Mouse (Mus musculus): ENCODE measurements at regions not wholly inside any gene's neighbourhood (a gene's known extent, or its start where the extent isn't known, plus 50 kb on each side); places are given as distances from the start of the nearest gene placed in this dataset.

DNA sequence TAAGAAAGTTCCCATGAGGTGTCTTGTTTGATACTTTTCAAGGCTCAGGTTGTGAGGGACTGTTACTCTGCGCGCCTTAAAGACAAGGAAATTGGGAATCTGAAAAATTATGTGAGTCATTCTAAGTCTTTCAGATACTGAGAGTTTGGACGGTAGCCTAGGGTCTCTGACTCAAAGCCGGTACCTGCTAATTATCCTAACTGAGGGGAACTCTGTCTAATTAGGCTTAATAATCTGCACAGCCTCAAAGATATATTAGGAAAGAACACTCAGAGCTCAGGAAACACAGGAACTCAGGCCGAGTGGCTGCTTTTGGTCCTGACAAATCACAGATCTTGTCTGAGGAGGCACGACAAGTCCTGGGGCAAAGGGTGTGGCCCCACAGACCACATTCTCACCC lies 295.7 kb downstream of the Lmo4 start:
- H3K9me3 ChIP-seq (ENCODE audit: control insufficient read depth, low read length) = no peaks in the 10 kb centered on the region
- no peak for ATAC-seq (ENCODE audit: insufficient number of reproducible peaks, insufficient read depth, low FRiP score, low read depth)
- H3K27me3 ChIP-seq (ENCODE audit: control insufficient read depth, insufficient read depth, low read length) = no peaks in the 10 kb centered on the region
- H3K27ac ChIP-seq (replicated peaks in 1 of 2; ENCODE audit: control insufficient read depth in 1 of 2, insufficient read depth in 1 of 2, low read depth in 2 of 2, low read length in 2 of 2) = no peak overlapping the region
- H3K36me3 ChIP-seq (ENCODE audit: control insufficient read depth, insufficient read depth, low read length) = no peaks in the 10 kb centered on the region
- H3K4me1 ChIP-seq (ENCODE audit: control insufficient read depth in 2 of 2, insufficient read depth in 2 of 2, low read length in 2 of 2) = peaks cover 2 to 3% of the 10 kb centered on the region in 2 experiments; a peak in 3 of 4 replicates
- 52% methylated on average over 6 of the region's 6 CpGs for WGBS
- no peak overlapping the region for H3K4me3 ChIP-seq (ENCODE audit: control insufficient read depth in 1 of 2, insufficient read depth in 1 of 2, low read depth in 1 of 2, low read length in 2 of 2)
- H3K9ac ChIP-seq (ENCODE audit: low read length) = no peak overlapping the region
- H3K4me2 ChIP-seq (ENCODE audit: low read length) = no peak overlapping the region

- Histone ChIP-seq H3K27me3 (ENCODE audit: control insufficient read depth, insufficient read depth, low read length) (no peaks in the 10 kb centered on the region), H3K9me3 (ENCODE audit: control insufficient read depth, low read length) (no peaks in the 10 kb centered on the region), H3K9ac (ENCODE audit: low read length) (no peak overlapping the region), H3K36me3 (ENCODE audit: control insufficient read depth, insufficient read depth, low read length) (no peaks in the 10 kb centered on the region), H3K27ac (replicated peaks in 1 of 2; ENCODE audit: control insufficient read depth in 1 of 2, insufficient read depth in 1 of 2, low read depth in 2 of 2, low read length in 2 of 2) (no peak overlapping the region), H3K4me3 (ENCODE audit: control insufficient read depth in 1 of 2, insufficient read depth in 1 of 2, low read depth in 1 of 2, low read length in 2 of 2) (no peak overlapping the region), H3K4me2 (ENCODE audit: low read length) (no peak overlapping the region), H3K4me1 (ENCODE audit: control insufficient read depth in 2 of 2, insufficient read depth in 2 of 2, low read length in 2 of 2) (no peaks in the 10 kb centered on the region)
- no peak for ATAC-seq (ENCODE audit: insufficient number of reproducible peaks, insufficient read depth, low FRiP score, low read depth)
- WGBS = 74% methylated on average over 2 of the region's 2 CpGs
Observed at GRCm38 (mm10) chr3:143903421-143903820, 301.6 kb downstream of the Lmo4 start.

- Histone ChIP-seq H3K4me1 (ENCODE audit: control insufficient read depth in 2 of 2, insufficient read depth in 2 of 2, low read length in 2 of 2) (no peaks in the 10 kb centered on the region), H3K4me3 (ENCODE audit: control insufficient read depth in 1 of 2, insufficient read depth in 1 of 2, low read depth in 1 of 2, low read length in 2 of 2) (no peak overlapping the region)
- ATAC-seq (ENCODE audit: insufficient number of reproducible peaks, insufficient read depth, low FRiP score, low read depth) = no peak
Observed at GRCm38 (mm10) chr3:143880813-143881212, 324.2 kb downstream of the Lmo4 start.

GRCm38 (mm10) chr3:143873876-143874275 lies 331.1 kb downstream of the Lmo4 start:
- H3K27me3 ChIP-seq (ENCODE audit: control insufficient read depth, insufficient read depth, low read length) = no peaks in the 10 kb centered on the region
- no peak overlapping the region for H3K4me2 ChIP-seq (ENCODE audit: low read length)
- H3K9me3 ChIP-seq (ENCODE audit: control insufficient read depth, low read length) = no peaks in the 10 kb centered on the region
- H3K27ac ChIP-seq (replicated peaks in 1 of 2; ENCODE audit: control insufficient read depth in 1 of 2, insufficient read depth in 1 of 2, low read depth in 2 of 2, low read length in 2 of 2) = no peak overlapping the region
- H3K36me3 ChIP-seq (ENCODE audit: control insufficient read depth, insufficient read depth, low read length) = no peaks in the 10 kb centered on the region
- H3K9ac ChIP-seq (ENCODE audit: low read length) = no peak overlapping the region
- no peaks in the 10 kb centered on the region for H3K4me1 ChIP-seq (ENCODE audit: control insufficient read depth in 2 of 2, insufficient read depth in 2 of 2, low read length in 2 of 2)
- no peak for ATAC-seq (ENCODE audit: insufficient number of reproducible peaks, insufficient read depth, low FRiP score, low read depth)
- H3K4me3 ChIP-seq (ENCODE audit: control insufficient read depth in 1 of 2, insufficient read depth in 1 of 2, low read depth in 1 of 2, low read length in 2 of 2) = no peak overlapping the region
- 75% methylated on average over 3 of the region's 3 CpGs for WGBS

More at GRCm38 (mm10) chr3:143880813-143881212, 324.2 kb downstream of the Lmo4 start:
- Histone ChIP-seq H3K9ac (ENCODE audit: low read length) (no peak overlapping the region), H3K4me2 (ENCODE audit: low read length) (no peak overlapping the region), H3K9me3 (ENCODE audit: control insufficient read depth, low read length) (no peaks in the 10 kb centered on the region), H3K27me3 (ENCODE audit: control insufficient read depth, insufficient read depth, low read length) (no peaks in the 10 kb centered on the region), H3K27ac (replicated peaks in 1 of 2; ENCODE audit: control insufficient read depth in 1 of 2, insufficient read depth in 1 of 2, low read depth in 2 of 2, low read length in 2 of 2) (no peak overlapping the region), H3K36me3 (ENCODE audit: control insufficient read depth, insufficient read depth, low read length) (no peaks in the 10 kb centered on the region)
- WGBS = 77% methylated on average over 2 of the region's 2 CpGs

DNA sequence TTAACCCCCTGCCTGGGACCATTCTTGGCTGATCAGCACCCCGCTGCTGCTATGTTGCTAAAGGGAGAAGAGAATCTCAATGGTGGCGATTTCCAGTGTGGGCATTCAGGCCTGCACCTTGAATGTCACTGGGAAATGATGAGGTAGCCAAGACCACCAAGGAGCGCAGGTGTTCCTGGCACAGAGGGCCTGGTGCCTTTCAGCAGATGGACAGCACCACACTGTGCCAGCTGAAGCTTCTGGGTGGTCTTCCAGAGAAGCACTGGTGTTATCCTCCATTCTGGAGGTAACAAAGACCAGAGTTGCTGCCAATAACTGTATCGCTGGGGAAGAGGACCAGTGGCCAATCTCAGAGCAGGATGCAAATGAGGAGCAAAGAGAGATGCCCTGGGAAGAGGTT lies 338.5 kb downstream of the Lmo4 start:
- H3K9me3 ChIP-seq (ENCODE audit: control insufficient read depth, low read length) = no peaks in the 10 kb centered on the region
- no peak overlapping the region for H3K4me2 ChIP-seq (ENCODE audit: low read length)
- H3K27ac ChIP-seq (replicated peaks in 1 of 2; ENCODE audit: control insufficient read depth in 1 of 2, insufficient read depth in 1 of 2, low read depth in 2 of 2, low read length in 2 of 2) = no peak overlapping the region
- ATAC-seq (ENCODE audit: insufficient number of reproducible peaks, insufficient read depth, low FRiP score, low read depth) = no peak
- H3K4me3 ChIP-seq (ENCODE audit: control insufficient read depth in 1 of 2, insufficient read depth in 1 of 2, low read depth in 1 of 2, low read length in 2 of 2) = no peak overlapping the region
- 71% methylated on average over 4 of the region's 4 CpGs for WGBS
- no peaks in the 10 kb centered on the region for H3K27me3 ChIP-seq (ENCODE audit: control insufficient read depth, insufficient read depth, low read length)
- H3K36me3 ChIP-seq (ENCODE audit: control insufficient read depth, insufficient read depth, low read length) = no peaks in the 10 kb centered on the region
- H3K4me1 ChIP-seq (ENCODE audit: control insufficient read depth in 2 of 2, insufficient read depth in 2 of 2, low read length in 2 of 2) = peaks cover 0 to 4% of the 10 kb centered on the region in 2 experiments; a peak in 2 of 4 replicates
- no peak overlapping the region for H3K9ac ChIP-seq (ENCODE audit: low read length)

DNA sequence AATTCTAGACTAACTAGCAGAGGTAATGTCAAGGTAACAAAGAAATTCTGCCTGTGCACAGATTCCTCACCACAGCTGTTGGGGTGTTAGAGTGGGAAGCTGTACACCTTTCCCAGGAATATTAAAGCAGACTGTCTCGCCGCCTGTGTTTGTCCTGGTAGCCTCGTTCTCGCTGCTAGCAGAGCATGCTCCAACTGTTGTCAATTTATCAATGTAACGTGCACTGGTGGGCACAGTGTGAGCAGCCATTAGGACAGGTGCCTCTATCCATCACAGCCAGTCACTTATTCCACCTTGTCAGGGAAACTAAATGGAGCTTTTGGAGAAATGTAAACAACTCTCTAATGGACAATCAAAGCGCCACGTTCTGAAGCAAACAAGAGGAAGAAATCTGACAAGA lies 339.4 kb downstream of the Lmo4 start:
- H3K27me3 ChIP-seq (ENCODE audit: control insufficient read depth, insufficient read depth, low read length) = no peaks in the 10 kb centered on the region
- H3K9ac ChIP-seq (ENCODE audit: low read length) = no peak overlapping the region
- no peak overlapping the region for H3K4me3 ChIP-seq (ENCODE audit: control insufficient read depth in 1 of 2, insufficient read depth in 1 of 2, low read depth in 1 of 2, low read length in 2 of 2)
- no peak overlapping the region for H3K4me2 ChIP-seq (ENCODE audit: low read length)
- peaks cover 0 to 4% of the 10 kb centered on the region in 2 experiments; a peak in 2 of 4 replicates for H3K4me1 ChIP-seq (ENCODE audit: control insufficient read depth in 2 of 2, insufficient read depth in 2 of 2, low read length in 2 of 2)
- no peaks in the 10 kb centered on the region for H3K9me3 ChIP-seq (ENCODE audit: control insufficient read depth, low read length)
- no peak for ATAC-seq (ENCODE audit: insufficient number of reproducible peaks, insufficient read depth, low FRiP score, low read depth)
- H3K36me3 ChIP-seq (ENCODE audit: control insufficient read depth, insufficient read depth, low read length) = no peaks in the 10 kb centered on the region
- 81% methylated on average over 7 of the region's 7 CpGs for WGBS
- H3K27ac ChIP-seq (replicated peaks in 1 of 2; ENCODE audit: control insufficient read depth in 1 of 2, insufficient read depth in 1 of 2, low read depth in 2 of 2, low read length in 2 of 2) = no peak overlapping the region

GRCm38 (mm10) chr3:143864490-143864889 lies 340.5 kb downstream of the Lmo4 start:
- H3K9me3 ChIP-seq (ENCODE audit: control insufficient read depth, low read length) = no peaks in the 10 kb centered on the region
- no peak overlapping the region for H3K9ac ChIP-seq (ENCODE audit: low read length)
- ATAC-seq (ENCODE audit: insufficient number of reproducible peaks, insufficient read depth, low FRiP score, low read depth) = no peak
- no peaks in the 10 kb centered on the region for H3K27me3 ChIP-seq (ENCODE audit: control insufficient read depth, insufficient read depth, low read length)
- no peak overlapping the region for H3K4me3 ChIP-seq (ENCODE audit: control insufficient read depth in 1 of 2, insufficient read depth in 1 of 2, low read depth in 1 of 2, low read length in 2 of 2)
- WGBS = 70% methylated on average over 10 of the region's 10 CpGs
- no peak overlapping the region for H3K4me2 ChIP-seq (ENCODE audit: low read length)
- peaks cover 0 to 4% of the 10 kb centered on the region in 2 experiments; a peak in 2 of 4 replicates for H3K4me1 ChIP-seq (ENCODE audit: control insufficient read depth in 2 of 2, insufficient read depth in 2 of 2, low read length in 2 of 2)
- no peaks in the 10 kb centered on the region for H3K36me3 ChIP-seq (ENCODE audit: control insufficient read depth, insufficient read depth, low read length)
- no peak overlapping the region for H3K27ac ChIP-seq (replicated peaks in 1 of 2; ENCODE audit: control insufficient read depth in 1 of 2, insufficient read depth in 1 of 2, low read depth in 2 of 2, low read length in 2 of 2)

DNA sequence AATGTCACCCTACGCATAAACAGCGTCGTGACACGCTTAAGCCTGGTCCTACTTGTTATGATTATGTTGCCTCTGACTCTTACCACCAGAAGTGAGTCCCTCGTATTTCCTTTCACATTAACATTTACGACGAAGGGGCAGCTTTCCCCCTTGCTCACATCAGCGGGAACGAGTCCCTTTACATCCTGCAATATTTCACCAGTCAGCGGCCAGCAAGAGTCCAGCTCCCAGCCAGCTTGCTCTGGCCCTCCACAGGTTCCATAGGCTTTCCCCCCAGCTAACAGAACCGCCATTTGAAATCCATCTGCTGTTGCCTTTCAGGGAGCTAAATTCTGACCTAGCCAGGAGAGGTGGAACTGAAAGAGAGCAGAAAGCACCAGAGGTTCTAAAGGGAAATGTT lies 342.5 kb downstream of the Lmo4 start:
- no peak for ATAC-seq (ENCODE audit: insufficient number of reproducible peaks, insufficient read depth, low FRiP score, low read depth)
- H3K9me3 ChIP-seq (ENCODE audit: control insufficient read depth, low read length) = no peaks in the 10 kb centered on the region
- H3K9ac ChIP-seq (ENCODE audit: low read length) = no peak overlapping the region
- no peak overlapping the region for H3K4me2 ChIP-seq (ENCODE audit: low read length)
- H3K36me3 ChIP-seq (ENCODE audit: control insufficient read depth, insufficient read depth, low read length) = no peaks in the 10 kb centered on the region
- H3K4me3 ChIP-seq (ENCODE audit: control insufficient read depth in 1 of 2, insufficient read depth in 1 of 2, low read depth in 1 of 2, low read length in 2 of 2) = no peak overlapping the region
- 83% methylated on average over 11 of the region's 11 CpGs for WGBS
- H3K4me1 ChIP-seq (ENCODE audit: control insufficient read depth in 2 of 2, insufficient read depth in 2 of 2, low read length in 2 of 2) = peaks cover 0 to 4% of the 10 kb centered on the region in 2 experiments; a peak in 2 of 4 replicates
- H3K27ac ChIP-seq (replicated peaks in 1 of 2; ENCODE audit: control insufficient read depth in 1 of 2, insufficient read depth in 1 of 2, low read depth in 2 of 2, low read length in 2 of 2) = no peak overlapping the region
- no peaks in the 10 kb centered on the region for H3K27me3 ChIP-seq (ENCODE audit: control insufficient read depth, insufficient read depth, low read length)

All from heart, embryonic 14.5 days (tissue).